Mouse (Mus musculus) cerebellum, adult 2 months (tissue): ENCODE data around the gene Clpx.

Experiments used
- CTCF ChIP-seq: fragments of 200-500 bp; IDR thresholded peaks from 2 replicates; pipeline ENCODE4 v1.5.1; 2011; ENCODE audit warnings: low read depth, mild to moderate bottlenecking, control low read depth, low read length, moderate library complexity, borderline replicate concordance; ENCODE audit not compliant: insufficient read depth
- POLR2A ChIP-seq: fragments of 200-500 bp; IDR thresholded peaks from 2 replicates; pipeline ENCODE4 v1.6.1; 2011; ENCODE audit warnings: low read length, control low read depth, borderline replicate concordance; ENCODE audit not compliant: insufficient read depth

- no peak for TF ChIP-seq CTCF
- no peak for TF ChIP-seq POLR2A
Observed at GRCm38 (mm10) chr9:65292421-65292820, 1.6 kb upstream of the Clpx start.
